Mouse (Mus musculus) heart, adult 2 months (tissue): ENCODE measurements at regions not wholly inside any gene's neighbourhood (a gene's known extent, or its start where the extent isn't known, plus 50 kb on each side); places are given as distances from the start of the nearest gene placed in this dataset.

ENCODE experiments used
- CTCF ChIP-seq: fragments of 200-600 bp; IDR thresholded peaks from 2 replicates; pipeline ENCODE4 v1.8.1; 2022; ENCODE audit warnings: antibody characterized with exemption, mild to moderate bottlenecking, moderate library complexity
- POLR2A ChIP-seq: fragments of 200-500 bp; IDR thresholded peaks from 2 replicates; pipeline ENCODE4 v1.6.1; 2011; ENCODE audit warnings: mild to moderate bottlenecking, low read depth, low read length, control low read depth; ENCODE audit not compliant: insufficient read depth

- TF ChIP-seq POLR2A: no peak
- TF ChIP-seq CTCF: no peak
Observed at GRCm38 (mm10) chr3:147886261-147886893, 1034.2 kb downstream of the Ttll7 start.
